Mouse (Mus musculus) erythroblast, embryonic 14.5 days (primary cell): ENCODE data around the gene Rad21l.

Experiments
- GATA1 ChIP-seq: IDR thresholded peaks from 2 replicates; pipeline ENCODE4 v1.6.1; 2012; ENCODE audit warnings: low read length, inconsistent platforms, mixed read lengths
- TAL1 ChIP-seq: IDR thresholded peaks from 3 replicates; pipeline ENCODE4 v1.6.1; 2012; ENCODE audit warnings: low read length, inconsistent platforms, mixed read lengths

DNA sequence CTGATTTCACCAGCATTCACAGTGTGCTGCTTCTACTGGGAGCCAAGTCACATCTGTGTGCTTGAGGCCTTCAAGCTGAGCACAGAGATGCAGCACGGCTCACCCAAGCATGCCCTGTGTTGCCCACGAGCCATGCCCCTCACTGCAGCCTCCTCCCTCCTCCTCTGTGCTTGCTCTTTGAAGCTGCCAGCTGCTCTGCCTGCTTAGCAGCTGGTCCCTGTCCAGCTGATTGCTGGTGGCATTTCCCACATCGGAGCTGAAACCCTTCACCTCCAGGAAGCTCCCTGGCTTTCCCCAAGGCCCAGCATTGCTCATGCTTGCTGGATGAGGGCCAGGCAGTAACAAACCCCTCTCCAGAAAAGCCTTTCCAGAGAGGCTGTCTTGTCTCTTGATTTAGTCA is 58.4 kb downstream of the Rad21l start:
- no peak for TF ChIP-seq GATA1
- TF ChIP-seq TAL1 = no peak
